8 mouse cellular contexts compared by ENCODE assay signal in the genomic region with DNA sequence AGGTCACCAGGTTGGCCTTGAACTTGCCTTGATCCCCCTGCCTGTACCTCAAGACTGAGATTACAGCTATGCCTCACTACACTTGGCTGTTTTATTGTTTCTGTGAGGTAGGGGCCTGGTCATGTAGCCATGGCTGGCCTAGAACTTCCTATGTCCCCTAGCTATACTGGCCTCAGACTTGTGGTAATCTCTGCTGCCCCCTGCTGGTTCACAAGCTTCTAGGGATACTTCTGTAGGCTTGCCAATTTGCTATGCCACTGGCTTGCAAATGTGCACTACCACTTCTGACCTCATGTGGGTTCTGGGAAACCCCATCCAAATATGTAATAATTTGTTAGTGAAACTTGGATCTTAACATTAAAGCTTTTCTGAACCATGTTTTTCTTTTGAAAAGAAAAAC.
DNase-seq lines count a peak whose midpoint lies in the region; ATAC-seq and TF ChIP-seq lines count a peak whose summit lies in the region.

No protein-coding gene starts in this region.

- no peak for TF ChIP-seq POLR2A in heart, adult 2 months (IDR thresholded peaks at IDR 0.05; ENCODE audit: insufficient read depth, low read depth, low read length)

- H3K9me3 ChIP-seq in kidney, embryonic 15.5 days (replicated peaks) = no peaks in the 10 kb centered on the region
- H3K9me3 ChIP-seq in liver, postnatal 0 days (ENCODE audit: low read length) = no peaks in the 10 kb centered on the region

- TF ChIP-seq CTCF in heart, adult 2 months (IDR thresholded peaks at IDR 0.05) = peak; percentile 95
- TF ChIP-seq CTCF in liver, postnatal 0 days (IDR thresholded peaks at IDR 0.05; ENCODE audit: low read depth) = peak; percentile 72

- DNase-seq in 416B (ENCODE audit: low read depth) (peak; percentile 86), WW6 (ENCODE audit: low read depth, low spot score) (peak; percentile 48)
- peak; percentile 85 for DNase-seq in embryo, embryonic 10 days (ENCODE audit: low spot score)
- peak; percentile 72 to 74 for DNase-seq in heart, adult 2 months
- peak; percentile 60 for DNase-seq in liver, postnatal 0 days
- peak; percentile 52 for DNase-seq in ovary, postnatal 36 days (ENCODE audit: low spot score)
- peak; percentile 80 for DNase-seq in thymus, postnatal 14 days

- intact Hi-C loops in heart, adult 2 months (cut with DNase I) = loop anchor here (1.0 kb wide), 1 partner anchor 192 kb away; no protein-coding TSS in a partner anchor

- H3K4me1 ChIP-seq in heart, adult 2 months (ENCODE audit: control insufficient read depth, insufficient read depth, low read length) = peaks cover 2% of the 10 kb centered on the region; the same call in 1 of the 2 replicates
- H3K4me1 ChIP-seq in kidney, embryonic 15.5 days = no peaks in the 10 kb centered on the region
- no peaks in the 10 kb centered on the region for H3K4me1 ChIP-seq in liver, postnatal 0 days (ENCODE audit: insufficient read depth)

- no peak overlapping the region for H3K27ac ChIP-seq in heart, adult 2 months
- no peak overlapping the region for H3K27ac ChIP-seq in kidney, embryonic 15.5 days
- no peak overlapping the region for H3K27ac ChIP-seq in liver, postnatal 0 days (ENCODE audit: low read depth)

- peaks cover under 1% of the 10 kb centered on the region for H3K36me3 ChIP-seq in heart, adult 2 months (ENCODE audit: control insufficient read depth, insufficient read depth, low read length)
- peaks cover 48% of the 10 kb centered on the region for H3K36me3 ChIP-seq in kidney, embryonic 15.5 days
- no peaks in the 10 kb centered on the region for H3K36me3 ChIP-seq in liver, postnatal 0 days (replicated peaks; ENCODE audit: insufficient read depth, low read length)

- ATAC-seq in kidney, embryonic 15.5 days (replicated peaks; ENCODE audit: low FRiP score) = peak; percentile 67; the same call in 1 of the 2 replicates
- no peak for ATAC-seq in liver, postnatal 0 days

- no peak overlapping the region for H3K9ac ChIP-seq in heart, adult 2 months (ENCODE audit: low read depth, low read length)
- no peak overlapping the region for H3K9ac ChIP-seq in kidney, embryonic 15.5 days
- no peak overlapping the region for H3K9ac ChIP-seq in liver, postnatal 0 days (replicated peaks)

- H3K79me2 ChIP-seq in heart, adult 2 months (replicated peaks; ENCODE audit: control insufficient read depth, insufficient read depth, low read length) = no peaks in the 10 kb centered on the region

- TF ChIP-seq EP300 in heart, adult 2 months (IDR thresholded peaks at IDR 0.05; ENCODE audit: insufficient read depth, low read depth, low read length) = 0 out of 2 replicates have a peak, but pooled peaks have one; percentile 17
- no peak for TF ChIP-seq EP300 in liver, postnatal 0 days (IDR thresholded peaks at IDR 0.05; ENCODE audit: low read depth)

- H3K4me2 ChIP-seq in kidney, embryonic 15.5 days = no peak overlapping the region
- no peak overlapping the region for H3K4me2 ChIP-seq in liver, postnatal 0 days (ENCODE audit: low read depth, low read length)

- no peak overlapping the region for H3K4me3 ChIP-seq in heart, adult 2 months
- H3K4me3 ChIP-seq in kidney, embryonic 15.5 days (replicated peaks) = no peak overlapping the region
- no peak overlapping the region for H3K4me3 ChIP-seq in liver, postnatal 0 days (ENCODE audit: low read depth, low read length)

- H3K27me3 ChIP-seq in heart, adult 2 months (ENCODE audit: control insufficient read depth, insufficient read depth, low read length) = no peaks in the 10 kb centered on the region
- no peaks in the 10 kb centered on the region for H3K27me3 ChIP-seq in kidney, embryonic 15.5 days
- H3K27me3 ChIP-seq in liver, postnatal 0 days (ENCODE audit: insufficient read depth, low read length) = no peaks in the 10 kb centered on the region
